Mouse (Mus musculus): ENCODE measurements around the gene Sipa1l1. TPM values are rescaled to one million over a fixed set of nuclear protein-coding genes. Genes with fewer than 3 reads are reported as not detected.
"Not testable (repeated sequence)": the region's sequence is repeated elsewhere in the genome, so short reads cannot be mapped to it uniquely, and the experiment has no call there.

The Sipa1l1 gene
- polyA plus RNA-seq, 1 experiment = 17.2 TPM

- Histone ChIP-seq H3K4me3 (ENCODE audit: insufficient read depth, low read length) (no peak overlapping the region), H3K4me1 (ENCODE audit: control insufficient read depth, insufficient read depth, low read length) (no peaks in the 10 kb centered on the region), H3K27ac (ENCODE audit: insufficient read depth, low read depth, low read length) (no peak overlapping the region)
- no peak for TF ChIP-seq POLR2A (IDR thresholded peaks at IDR 0.05; ENCODE audit: borderline replicate concordance, low read depth, low read length)
- no peak for TF ChIP-seq CTCF (IDR thresholded peaks at IDR 0.05; ENCODE audit: low read depth, low read length)
These were observed 317.9 kb downstream of the Sipa1l1 start for GRCm38 (mm10) chr12:82486829-82487560.

- Histone ChIP-seq H3K4me1 (ENCODE audit: control insufficient read depth, insufficient read depth, low read length) (no peaks in the 10 kb centered on the region), H3K27ac (ENCODE audit: insufficient read depth, low read depth, low read length) (no peak overlapping the region), H3K4me3 (ENCODE audit: insufficient read depth, low read length) (no peak overlapping the region)
- TF ChIP-seq CTCF (IDR thresholded peaks at IDR 0.05; ENCODE audit: low read depth, low read length) (peak; percentile 60), POLR2A (IDR thresholded peaks at IDR 0.05; ENCODE audit: borderline replicate concordance, low read depth, low read length) (no peak)
These were observed 320.0 kb downstream of the Sipa1l1 start for GRCm38 (mm10) chr12:82489093-82489492.

- Histone ChIP-seq H3K4me3 (ENCODE audit: insufficient read depth, low read length) (no peak overlapping the region), H3K4me1 (ENCODE audit: control insufficient read depth, insufficient read depth, low read length) (no peaks in the 10 kb centered on the region), H3K27ac (ENCODE audit: insufficient read depth, low read depth, low read length) (no peak overlapping the region)
- TF ChIP-seq CTCF (IDR thresholded peaks at IDR 0.05; ENCODE audit: low read depth, low read length) (no peak), POLR2A (IDR thresholded peaks at IDR 0.05; ENCODE audit: borderline replicate concordance, low read depth, low read length) (no peak)
These were observed 320.5 kb downstream of the Sipa1l1 start for GRCm38 (mm10) chr12:82489621-82490020.

- Histone ChIP-seq H3K4me3 (ENCODE audit: insufficient read depth, low read length) (no peak overlapping the region), H3K4me1 (ENCODE audit: control insufficient read depth, insufficient read depth, low read length) (no peaks in the 10 kb centered on the region), H3K27ac (ENCODE audit: insufficient read depth, low read depth, low read length) (no peak overlapping the region)
- TF ChIP-seq CTCF (IDR thresholded peaks at IDR 0.05; ENCODE audit: low read depth, low read length) = no peak
These were observed 323.3 kb downstream of the Sipa1l1 start for GRCm38 (mm10) chr12:82492456-82492855.

GRCm38 (mm10) chr12:82493260-82493659 is 324.1 kb downstream of the Sipa1l1 start:
- H3K4me1 ChIP-seq (ENCODE audit: control insufficient read depth, insufficient read depth, low read length); H3K27ac ChIP-seq (ENCODE audit: insufficient read depth, low read depth, low read length); H3K4me3 ChIP-seq (ENCODE audit: insufficient read depth, low read length): not testable (repeated sequence)

GRCm38 (mm10) chr12:82495936-82496335 is 326.8 kb downstream of the Sipa1l1 start:
- Histone ChIP-seq H3K4me3 (ENCODE audit: insufficient read depth, low read length) (no peak overlapping the region), H3K27ac (ENCODE audit: insufficient read depth, low read depth, low read length) (no peak overlapping the region), H3K4me1 (ENCODE audit: control insufficient read depth, insufficient read depth, low read length) (no peaks in the 10 kb centered on the region)
- TF ChIP-seq CTCF (IDR thresholded peaks at IDR 0.05; ENCODE audit: low read depth, low read length) (no peak), POLR2A (IDR thresholded peaks at IDR 0.05; ENCODE audit: borderline replicate concordance, low read depth, low read length) (no peak)

GRCm38 (mm10) chr12:82497866-82498631 is 328.9 kb downstream of the Sipa1l1 start:
- Histone ChIP-seq H3K4me3 (ENCODE audit: insufficient read depth, low read length) (no peak overlapping the region), H3K27ac (ENCODE audit: insufficient read depth, low read depth, low read length) (no peak overlapping the region), H3K4me1 (ENCODE audit: control insufficient read depth, insufficient read depth, low read length) (no peaks in the 10 kb centered on the region)
- TF ChIP-seq POLR2A (IDR thresholded peaks at IDR 0.05; ENCODE audit: borderline replicate concordance, low read depth, low read length) (no peak), CTCF (IDR thresholded peaks at IDR 0.05; ENCODE audit: low read depth, low read length) (no peak)

GRCm38 (mm10) chr12:82498701-82499100 is 329.6 kb downstream of the Sipa1l1 start:
- H3K4me3 ChIP-seq (ENCODE audit: insufficient read depth, low read length) = no peak overlapping the region
- no peak overlapping the region for H3K27ac ChIP-seq (ENCODE audit: insufficient read depth, low read depth, low read length)
- no peaks in the 10 kb centered on the region for H3K4me1 ChIP-seq (ENCODE audit: control insufficient read depth, insufficient read depth, low read length)
- TF ChIP-seq CTCF (IDR thresholded peaks at IDR 0.05; ENCODE audit: low read depth, low read length) (no peak), POLR2A (IDR thresholded peaks at IDR 0.05; ENCODE audit: borderline replicate concordance, low read depth, low read length) (no peak)

GRCm38 (mm10) chr12:82499731-82500130 is 330.6 kb downstream of the Sipa1l1 start:
- H3K27ac ChIP-seq (ENCODE audit: insufficient read depth, low read depth, low read length) = no peak overlapping the region
- no peak overlapping the region for H3K4me3 ChIP-seq (ENCODE audit: insufficient read depth, low read length)
- TF ChIP-seq POLR2A (IDR thresholded peaks at IDR 0.05; ENCODE audit: borderline replicate concordance, low read depth, low read length) (no peak), CTCF (IDR thresholded peaks at IDR 0.05; ENCODE audit: low read depth, low read length) (no peak)
- no peaks in the 10 kb centered on the region for H3K4me1 ChIP-seq (ENCODE audit: control insufficient read depth, insufficient read depth, low read length)

Measured in bone marrow macrophage, adult 2 months (primary cell).